Mouse (Mus musculus) MEL (cell line): ENCODE data around the gene Adam12. TPM values are rescaled to one million over a fixed set of nuclear protein-coding genes. Genes with fewer than 3 reads are reported as not detected.

Experiments used
- DNase-seq: peaks from one replicate; pipeline ENCODE4 v3.0.0; 2011; ENCODE audit warnings: low read depth, low spot score
- H3K27ac ChIP-seq: 2 replicates; pipeline ENCODE4 v1.5.1; 2012; ENCODE audit warnings: low read depth, mild to moderate bottlenecking, control low read depth, low read length, moderate library complexity; ENCODE audit not compliant: control insufficient read depth
- H3K27me3 ChIP-seq, 2 experiments: fragments of 150-350 bp in 1 of 2; sonication (generic) in 1 of 2; 2 replicates each; pipeline ENCODE4 v1.6.1; 2012; ENCODE audit warnings: low read length in 2 of 2, mild to moderate bottlenecking in 2 of 2, improper control_type of control experiment in 1 of 2, moderate library complexity in 1 of 2; ENCODE audit not compliant: insufficient read depth in 2 of 2, control insufficient read depth in 1 of 2
- H3K36me3 ChIP-seq, 2 experiments: 2 replicates each; pipeline ENCODE4 v1.6.1; 2012 to 2014; ENCODE audit warnings: low read length in 2 of 2, improper control_type of control experiment in 1 of 2, inconsistent platforms in 1 of 2, mild to moderate bottlenecking in 1 of 2; ENCODE audit not compliant: insufficient read depth in 2 of 2, control insufficient read depth in 1 of 2
- H3K4me1 ChIP-seq, 2 experiments: fragments of 150-350 bp in 1 of 2; sonication (generic) in 1 of 2; 2 replicates each; pipeline ENCODE4 v1.6.1; 2012; ENCODE audit warnings: low read length in 2 of 2, improper control_type of control experiment in 1 of 2, mild to moderate bottlenecking in 1 of 2; ENCODE audit not compliant: insufficient read depth in 2 of 2, control insufficient read depth in 1 of 2
- H3K4me3 ChIP-seq, 2 experiments: fragments of 150-350 bp in 1 of 2; sonication (generic) in 1 of 2; 2 replicates each; pipeline ENCODE4 v1.5.1; 2012; ENCODE audit warnings: low read depth in 2 of 2, low read length in 2 of 2, mild to moderate bottlenecking in 2 of 2, moderate library complexity in 2 of 2, control low read depth in 1 of 2, improper control_type of control experiment in 1 of 2; ENCODE audit not compliant: control insufficient read depth in 1 of 2, insufficient read depth in 1 of 2
- H3K79me2 ChIP-seq: 2 replicates; pipeline ENCODE4 v1.6.1; 2012; ENCODE audit warnings: mild to moderate bottlenecking, low read length, moderate library complexity; ENCODE audit not compliant: control insufficient read depth, poor library complexity, insufficient read depth
- H3K9ac ChIP-seq: 2 replicates; pipeline ENCODE4 v1.6.1; 2012; ENCODE audit warnings: low read depth, mild to moderate bottlenecking, control low read depth, low read length, moderate library complexity; ENCODE audit not compliant: control insufficient read depth, poor library complexity, severe bottlenecking
- H3K9me3 ChIP-seq: fragments of 150-350 bp; sonication (generic); replicated peaks from 2 replicates; pipeline ENCODE4 v1.6.1; 2012; ENCODE audit warnings: mild to moderate bottlenecking, low read length, improper control_type of control experiment, moderate library complexity; ENCODE audit not compliant: insufficient read depth
- BHLHE40 ChIP-seq: IDR thresholded peaks from 2 replicates; pipeline ENCODE4 v1.6.1; 2012; ENCODE audit warnings: low read depth, mild to moderate bottlenecking, inconsistent platforms, low read length, improper control_type of control experiment, borderline replicate concordance
- CHD1 ChIP-seq: IDR thresholded peaks from 2 replicates; pipeline ENCODE4 v1.6.1; 2012; ENCODE audit warnings: low read depth, mild to moderate bottlenecking, inconsistent platforms, low read length, improper control_type of control experiment
- CTCF ChIP-seq, 3 experiments: IDR thresholded peaks in 2 of 3; conservative IDR thresholded peaks in 1 of 3; 2 replicates each; pipeline ENCODE4 v1.5.1; 2011 to 2012; ENCODE audit warnings: low read length in 3 of 3, low read depth in 2 of 3, mild to moderate bottlenecking in 2 of 3, improper control_type of control experiment in 1 of 3, inconsistent platforms in 1 of 3, mixed read lengths in 1 of 3, moderate library complexity in 1 of 3; ENCODE audit not compliant: control insufficient read depth in 1 of 3, insufficient read depth in 1 of 3, poor library complexity in 1 of 3, severe bottlenecking in 1 of 3
- E2F4 ChIP-seq: IDR thresholded peaks from 2 replicates; pipeline ENCODE4 v1.6.1; 2011; ENCODE audit warnings: low read depth, low read length, improper control_type of control experiment, borderline replicate concordance
- EP300 ChIP-seq, 2 experiments: IDR thresholded peaks; 2 replicates each; pipeline ENCODE4 v1.6.1; 2011; ENCODE audit warnings: improper control_type of control experiment in 2 of 2, low read length in 2 of 2, low read depth in 1 of 2, mild to moderate bottlenecking in 1 of 2
- ETS1 ChIP-seq: IDR thresholded peaks from 2 replicates; pipeline ENCODE4 v1.6.1; 2012; ENCODE audit warnings: low read depth, mild to moderate bottlenecking, inconsistent platforms, low read length, improper control_type of control experiment, moderate library complexity
- GATA1 ChIP-seq: IDR thresholded peaks from 2 replicates; pipeline ENCODE4 v1.6.1; 2011; ENCODE audit warnings: low read depth, low read length, improper control_type of control experiment
- HCFC1 ChIP-seq: IDR thresholded peaks from 2 replicates; pipeline ENCODE4 v1.6.1; 2012; ENCODE audit warnings: low read depth, mild to moderate bottlenecking, inconsistent platforms, low read length, improper control_type of control experiment, moderate library complexity
- KAT2A ChIP-seq: conservative IDR thresholded peaks from 2 replicates; pipeline ENCODE4 v1.6.1; 2012; ENCODE audit warnings: low read depth, low read length, improper control_type of control experiment, inconsistent platforms
- MAX ChIP-seq: IDR thresholded peaks from 2 replicates; pipeline ENCODE4 v1.6.1; 2011; ENCODE audit warnings: low read length, improper control_type of control experiment
- MEF2A ChIP-seq: IDR thresholded peaks from 2 replicates; pipeline ENCODE4 v1.6.1; 2014; ENCODE audit warnings: low read depth, mild to moderate bottlenecking, inconsistent platforms, low read length, improper control_type of control experiment; ENCODE audit not compliant: poor library complexity, insufficient replicate concordance, severe bottlenecking; ENCODE audit errors: extremely low read depth
- MXI1 ChIP-seq: IDR thresholded peaks from 2 replicates; pipeline ENCODE4 v1.6.1; 2011; ENCODE audit warnings: mild to moderate bottlenecking, low read depth, low read length, improper control_type of control experiment
- MYC ChIP-seq: IDR thresholded peaks from 2 replicates; pipeline ENCODE4 v1.6.1; 2011; ENCODE audit warnings: low read depth, mild to moderate bottlenecking, low read length, improper control_type of control experiment, moderate library complexity
- NELFE ChIP-seq: IDR thresholded peaks from 2 replicates; pipeline ENCODE4 v1.6.1; 2011; ENCODE audit warnings: low read depth, low read length, improper control_type of control experiment
- RAD21 ChIP-seq: IDR thresholded peaks from 2 replicates; pipeline ENCODE4 v1.6.1; 2011; ENCODE audit warnings: mild to moderate bottlenecking, low read depth, low read length, improper control_type of control experiment
- SIN3A ChIP-seq: IDR thresholded peaks from 2 replicates; pipeline ENCODE4 v1.6.1; 2012; ENCODE audit warnings: low read length, improper control_type of control experiment, inconsistent platforms
- SMC3 ChIP-seq: IDR thresholded peaks from 2 replicates; pipeline ENCODE4 v1.6.1; 2011; ENCODE audit warnings: low read depth, low read length, improper control_type of control experiment
- TCF12 ChIP-seq: IDR thresholded peaks from 2 replicates; pipeline ENCODE4 v1.6.1; 2014; ENCODE audit warnings: low read depth, mild to moderate bottlenecking, inconsistent platforms, low read length, improper control_type of control experiment, moderate library complexity
- UBTF ChIP-seq: IDR thresholded peaks from 2 replicates; pipeline ENCODE4 v1.6.1; 2012; ENCODE audit warnings: low read depth, mild to moderate bottlenecking, inconsistent platforms, low read length, improper control_type of control experiment, moderate library complexity, borderline replicate concordance; ENCODE audit not compliant: insufficient read depth
- USF1 ChIP-seq: IDR thresholded peaks from 2 replicates; pipeline ENCODE4 v1.6.1; 2014; ENCODE audit warnings: low read depth, mild to moderate bottlenecking, inconsistent platforms, low read length, improper control_type of control experiment, moderate library complexity
- ZKSCAN1 ChIP-seq: IDR thresholded peaks from 2 replicates; pipeline ENCODE4 v1.6.1; 2012; ENCODE audit warnings: low read depth, mild to moderate bottlenecking, inconsistent platforms, low read length, improper control_type of control experiment, moderate library complexity
- ZMIZ1 ChIP-seq: IDR thresholded peaks from 2 replicates; pipeline ENCODE4 v1.6.1; 2012; ENCODE audit warnings: low read depth, mild to moderate bottlenecking, inconsistent platforms, low read length, improper control_type of control experiment, moderate library complexity
- polyA plus RNA-seq, 2 experiments: library from polyadenylated mRNA; stranded (reverse) in 1 of 2; unstranded in 1 of 2; fragments of >175 nt in 1 of 2; fragments of >200 nt in 1 of 2; gene quantifications; 2 replicates each; pipeline versions ENCODE4 v1.2.1 to v1.2.4; 2012; ENCODE audit warnings: low replicate concordance in 2 of 2, low read depth in 1 of 2; ENCODE audit not compliant: insufficient read length in 2 of 2, insufficient read depth in 1 of 2, missing spikeins in 1 of 2
- total RNA-seq: library from RNA; depleted of rRNA; stranded (reverse); fragments of 300-350 nt; gene quantifications from 2 replicates; pipeline ENCODE4 v1.2.3, GENCODE M21; 2012

Gene Adam12
- total and polyA plus RNA-seq, 3 experiments: not detected

- H3K9me3 ChIP-seq: no peaks in the 10 kb centered on the region
- no peaks in the 10 kb centered on the region for H3K79me2 ChIP-seq
- no peak overlapping the region for H3K4me3 ChIP-seq
- H3K27ac ChIP-seq: no peak overlapping the region
- DNase-seq: no peak
- H3K36me3 ChIP-seq: no peaks in the 10 kb centered on the region
- no peaks in the 10 kb centered on the region for H3K4me1 ChIP-seq
- H3K9ac ChIP-seq: no peak overlapping the region
- TF ChIP-seq KAT2A: no peak
- TF ChIP-seq USF1: no peak
- TF ChIP-seq EP300 (IDR thresholded peaks at IDR 0.05; ENCODE audit: low read depth in 1 of 2, low read length in 2 of 2): no peak
- no peak for TF ChIP-seq CTCF (IDR thresholded peaks at IDR 0.05 in 2 of 3, conservative IDR thresholded peaks at IDR 0.05 in 1 of 3; ENCODE audit: control insufficient read depth in 1 of 3, insufficient read depth in 1 of 3, low read depth in 2 of 3, low read length in 3 of 3, poor library complexity in 1 of 3, severe bottlenecking in 1 of 3)
- no peak for TF ChIP-seq UBTF
- TF ChIP-seq GATA1: no peak
- TF ChIP-seq SIN3A: no peak
- no peak for TF ChIP-seq MXI1
- no peak for TF ChIP-seq ETS1
- no peak for TF ChIP-seq HCFC1
- no peaks in the 10 kb centered on the region for H3K27me3 ChIP-seq
Observed at GRCm38 (mm10) chr7:134159608-134160007, 72.3 kb downstream of the Adam12 start.

- DNase-seq: no peak
- Histone ChIP-seq H3K9ac (no peak overlapping the region), H3K79me2 (no peaks in the 10 kb centered on the region), H3K4me1 (no peaks in the 10 kb centered on the region), H3K4me3 (no peak overlapping the region), H3K27ac (no peak overlapping the region), H3K36me3 (no peaks in the 10 kb centered on the region), H3K9me3 (no peaks in the 10 kb centered on the region; the same call in 1 of the 2 replicates), H3K27me3 (no peaks in the 10 kb centered on the region)
- TF ChIP-seq USF1 (no peak), MAX (no peak), CTCF (IDR thresholded peaks at IDR 0.05 in 2 of 3, conservative IDR thresholded peaks at IDR 0.05 in 1 of 3; ENCODE audit: control insufficient read depth in 1 of 3, insufficient read depth in 1 of 3, low read depth in 2 of 3, low read length in 3 of 3, poor library complexity in 1 of 3, severe bottlenecking in 1 of 3) (no peak), MEF2A (no peak), NELFE (no peak), HCFC1 (no peak), UBTF (no peak)
Observed at GRCm38 (mm10) chr7:134151330-134151729, 80.6 kb downstream of the Adam12 start.

- H3K27me3 ChIP-seq: no peaks in the 10 kb centered on the region
- H3K79me2 ChIP-seq: no peaks in the 10 kb centered on the region
- no peaks in the 10 kb centered on the region for H3K36me3 ChIP-seq
- H3K27ac ChIP-seq: no peak overlapping the region
- DNase-seq: no peak
- H3K4me3 ChIP-seq: no peak overlapping the region
- H3K9ac ChIP-seq: no peak overlapping the region
- H3K4me1 ChIP-seq: no peaks in the 10 kb centered on the region
- TF ChIP-seq GATA1 (no peak), ZMIZ1 (no peak), CHD1 (no peak), MEF2A (no peak), UBTF (no peak), BHLHE40 (no peak), ZKSCAN1 (no peak), E2F4 (no peak), MYC (no peak), SMC3 (no peak), TCF12 (no peak), RAD21 (no peak), HCFC1 (no peak)
- no peaks in the 10 kb centered on the region; the same call in 1 of the 2 replicates for H3K9me3 ChIP-seq
Observed at GRCm38 (mm10) chr7:134150305-134150704, 81.6 kb downstream of the Adam12 start.
